Mouse (Mus musculus): ENCODE results near the gene Optc. TPM values are rescaled to one million over a fixed set of nuclear protein-coding genes. Genes with fewer than 3 reads are reported as not detected.

Gene Optc
- total and polyA plus RNA-seq, 3 experiments, result 0.27 to 0.53 TPM; not detected in 1

Other genes starting within 250 kb of the Optc start
- gene Zbed6, start 247.1 kb downstream of the Optc start, total RNA-seq (2012; rRNA removed), result 2.1 and 2.4 TPM in 2 replicates
- gene Zbed6, start 247.1 kb downstream of the Optc start, polyA plus RNA-seq (2012; ENCODE audit: insufficient read depth in 1 of 2, insufficient read length in 2 of 2, low read depth in 1 of 2, low replicate concordance in 2 of 2, missing spikeins in 1 of 2), result 10 to 100 TPM in 1 of 2 experiments, 1 to 10 TPM in 1; 1.4 to 48.2 TPM
- gene Gm38394, start 246.7 kb downstream of the Optc start, total RNA-seq (2012; rRNA removed), result 0.92 and 1.0 TPM in 2 replicates
- 1 to 10 TPM in 1 of 2 experiments, not detected in 1; 5.2 TPM for gene Gm38394, start 246.7 kb downstream of the Optc start, polyA plus RNA-seq (2012; ENCODE audit: insufficient read depth in 1 of 2, insufficient read length in 2 of 2, low read depth in 1 of 2, low replicate concordance in 2 of 2, missing spikeins in 1 of 2)
- not detected in 2 replicates for gene Lax1, start 217.9 kb downstream of the Optc start, total RNA-seq (2012; rRNA removed)
- under 1 TPM in 1 of 2 experiments, not detected in 1; 0.04 TPM for gene Lax1, start 217.9 kb downstream of the Optc start, polyA plus RNA-seq (2012; ENCODE audit: insufficient read depth in 1 of 2, insufficient read length in 2 of 2, low read depth in 1 of 2, low replicate concordance in 2 of 2, missing spikeins in 1 of 2)
- 21.1 and 22.9 TPM in 2 replicates for gene Atp2b4, start 107.0 kb downstream of the Optc start, total RNA-seq (2012; rRNA removed)
- 10 to 100 TPM in 1 of 2 experiments, not detected in 1; 18.8 TPM for gene Atp2b4, start 107.0 kb downstream of the Optc start, polyA plus RNA-seq (2012; ENCODE audit: insufficient read depth in 1 of 2, insufficient read length in 2 of 2, low read depth in 1 of 2, low replicate concordance in 2 of 2, missing spikeins in 1 of 2)
- not detected in 2 replicates for gene Prelp, start 13.4 kb upstream of the Optc start, total RNA-seq (2012; rRNA removed)
- not detected for gene Prelp, start 13.4 kb upstream of the Optc start, polyA plus RNA-seq (2012; ENCODE audit: insufficient read depth in 1 of 2, insufficient read length in 2 of 2, low read depth in 1 of 2, low replicate concordance in 2 of 2, missing spikeins in 1 of 2)
- gene Fmod, start 129.3 kb upstream of the Optc start, total RNA-seq (2012; rRNA removed), result not detected in 2 replicates
- gene Fmod, start 129.3 kb upstream of the Optc start, polyA plus RNA-seq (2012; ENCODE audit: insufficient read depth in 1 of 2, insufficient read length in 2 of 2, low read depth in 1 of 2, low replicate concordance in 2 of 2, missing spikeins in 1 of 2), result not detected
- 2.1 and 2.7 TPM in 2 replicates for gene Btg2, start 171.1 kb upstream of the Optc start, total RNA-seq (2012; rRNA removed)
- gene Btg2, start 171.1 kb upstream of the Optc start, polyA plus RNA-seq (2012; ENCODE audit: insufficient read depth in 1 of 2, insufficient read length in 2 of 2, low read depth in 1 of 2, low replicate concordance in 2 of 2, missing spikeins in 1 of 2), result 1 to 10 TPM in 1 of 2 experiments, not detected in 1; 3.6 TPM
- not detected in 2 replicates for gene Chit1, start 203.2 kb upstream of the Optc start, total RNA-seq (2012; rRNA removed)
- gene Chit1, start 203.2 kb upstream of the Optc start, polyA plus RNA-seq (2012; ENCODE audit: insufficient read depth in 1 of 2, insufficient read length in 2 of 2, low read depth in 1 of 2, low replicate concordance in 2 of 2, missing spikeins in 1 of 2), result not detected